Mouse (Mus musculus): ENCODE measurements at regions not wholly inside any gene's neighbourhood (a gene's known extent, or its start where the extent isn't known, plus 50 kb on each side); places are given as distances from the start of the nearest gene placed in this dataset.
A peak's percentile ranks its signal among the peaks of the same experiment; 100 is the strongest.

- no peak overlapping the region for H3K4me3 ChIP-seq
- WGBS (ENCODE audit: insufficient replicate concordance), result 54% methylated on average over 4 of the region's 4 CpGs
These were observed 223.8 kb downstream of the Lipi start for GRCm38 (mm10) chr16:75362095-75362494.

GRCm38 (mm10) chr16:75360791-75361190 is 225.1 kb downstream of the Lipi start:
- H3K4me1 ChIP-seq, result 0 out of 2 replicates have a peak, but pooled peaks cover 7% of the 10 kb centered on the region
- H3K36me3 ChIP-seq, result no peaks in the 10 kb centered on the region
- H3K4me3 ChIP-seq, result no peak overlapping the region
- no peak overlapping the region for H3K27ac ChIP-seq
- H3K9me3 ChIP-seq (replicated peaks), result no peaks in the 10 kb centered on the region
- 69% methylated on average over 4 of the region's 4 CpGs for WGBS (ENCODE audit: insufficient replicate concordance)
- no peak overlapping the region for H3K4me2 ChIP-seq
- ATAC-seq, result no peak
- H3K27me3 ChIP-seq (replicated peaks), result no peaks in the 10 kb centered on the region
- H3K9ac ChIP-seq, result no peak overlapping the region

More at GRCm38 (mm10) chr16:75362095-75362494, 223.8 kb downstream of the Lipi start:
- Histone ChIP-seq H3K4me2 (no peak overlapping the region), H3K9ac (no peak overlapping the region), H3K36me3 (no peaks in the 10 kb centered on the region), H3K27ac (no peak overlapping the region), H3K27me3 (replicated peaks) (no peaks in the 10 kb centered on the region), H3K9me3 (replicated peaks) (no peaks in the 10 kb centered on the region), H3K4me1 (0 out of 2 replicates have a peak, but pooled peaks cover 7% of the 10 kb centered on the region)
- ATAC-seq, result no peak

GRCm38 (mm10) chr16:75353394-75353793 is 232.5 kb downstream of the Lipi start:
- Histone ChIP-seq H3K4me1 (no peaks in the 10 kb centered on the region), H3K9ac (no peak overlapping the region), H3K36me3 (no peaks in the 10 kb centered on the region), H3K27me3 (replicated peaks) (no peaks in the 10 kb centered on the region), H3K9me3 (replicated peaks) (no peaks in the 10 kb centered on the region), H3K27ac (no peak overlapping the region), H3K4me2 (no peak overlapping the region), H3K4me3 (no peak overlapping the region)
- peak; percentile 58 for ATAC-seq
- 45% methylated on average over 1 of the region's 1 CpGs for WGBS (ENCODE audit: insufficient replicate concordance)

- Histone ChIP-seq H3K9me3 (replicated peaks) (no peaks in the 10 kb centered on the region), H3K4me1 (peaks cover 17% of the 10 kb centered on the region), H3K36me3 (no peaks in the 10 kb centered on the region), H3K4me3 (no peak overlapping the region), H3K9ac (no peak overlapping the region), H3K4me2 (peak overlapping the region; percentile 55), H3K27ac (0 out of 2 replicates have a peak overlapping the region, but pooled peaks have one; percentile 21), H3K27me3 (replicated peaks) (no peaks in the 10 kb centered on the region)
- 55% methylated on average over 8 of the region's 8 CpGs for WGBS (ENCODE audit: insufficient replicate concordance)
- peak; percentile 49 for ATAC-seq
These were observed 241.5 kb downstream of the Lipi start for GRCm38 (mm10) chr16:75344201-75344927.

- ATAC-seq, result peak; percentile 92
- Histone ChIP-seq H3K9ac (no peak overlapping the region), H3K27ac (0 out of 2 replicates have a peak overlapping the region, but pooled peaks have one; percentile 21), H3K36me3 (no peaks in the 10 kb centered on the region), H3K27me3 (replicated peaks) (no peaks in the 10 kb centered on the region), H3K4me3 (peak overlapping the region; percentile 28), H3K9me3 (replicated peaks) (no peaks in the 10 kb centered on the region), H3K4me2 (peak overlapping the region; percentile 55), H3K4me1 (peaks cover 17% of the 10 kb centered on the region)
- 18% methylated on average over 10 of the region's 11 CpGs for WGBS (ENCODE audit: insufficient replicate concordance)
These were observed 242.6 kb downstream of the Lipi start for GRCm38 (mm10) chr16:75343028-75343901.

- Histone ChIP-seq H3K36me3 (no peaks in the 10 kb centered on the region), H3K27ac (no peak overlapping the region), H3K4me2 (no peak overlapping the region), H3K4me1 (no peaks in the 10 kb centered on the region), H3K9ac (no peak overlapping the region), H3K27me3 (replicated peaks) (no peaks in the 10 kb centered on the region), H3K4me3 (no peak overlapping the region), H3K9me3 (replicated peaks) (no peaks in the 10 kb centered on the region)
- no peak for ATAC-seq
- WGBS (ENCODE audit: insufficient replicate concordance), result 89% methylated on average over 2 of the region's 2 CpGs
These were observed 251.6 kb downstream of the Lipi start for GRCm38 (mm10) chr16:75334228-75334627.

GRCm38 (mm10) chr16:75333750-75334149 is 252.1 kb downstream of the Lipi start:
- no peak for ATAC-seq
- no peak overlapping the region for H3K9ac ChIP-seq
- H3K36me3 ChIP-seq, result no peaks in the 10 kb centered on the region
- no peak overlapping the region for H3K4me3 ChIP-seq
- no peak overlapping the region for H3K27ac ChIP-seq
- no peaks in the 10 kb centered on the region for H3K27me3 ChIP-seq (replicated peaks)
- no peak overlapping the region for H3K4me2 ChIP-seq
- H3K9me3 ChIP-seq (replicated peaks), result no peaks in the 10 kb centered on the region
- H3K4me1 ChIP-seq, result no peaks in the 10 kb centered on the region
- WGBS (ENCODE audit: insufficient replicate concordance), result 70% methylated on average over 5 of the region's 5 CpGs

GRCm38 (mm10) chr16:75332853-75333252 is 253.0 kb downstream of the Lipi start:
- no peak overlapping the region for H3K4me2 ChIP-seq
- no peaks in the 10 kb centered on the region for H3K36me3 ChIP-seq
- no peak overlapping the region for H3K9ac ChIP-seq
- whole genome bisulfite sequencing (ENCODE audit: insufficient replicate concordance), result 72% methylated on average over 4 of the region's 4 CpGs
- H3K27ac ChIP-seq, result no peak overlapping the region
- no peak overlapping the region for H3K4me3 ChIP-seq
- H3K27me3 ChIP-seq (replicated peaks), result no peaks in the 10 kb centered on the region
- no peaks in the 10 kb centered on the region for H3K4me1 ChIP-seq
- ATAC-seq, result no peak
- no peaks in the 10 kb centered on the region for H3K9me3 ChIP-seq (replicated peaks)

GRCm38 (mm10) chr16:75325296-75325695 is 260.6 kb downstream of the Lipi start:
- no peaks in the 10 kb centered on the region for H3K27me3 ChIP-seq (replicated peaks)
- ATAC-seq, result no peak
- WGBS (ENCODE audit: insufficient replicate concordance), result 51% methylated on average over 1 of the region's 1 CpGs
- H3K9ac ChIP-seq, result no peak overlapping the region
- no peaks in the 10 kb centered on the region for H3K9me3 ChIP-seq (replicated peaks)
- H3K4me2 ChIP-seq, result no peak overlapping the region
- no peaks in the 10 kb centered on the region for H3K4me1 ChIP-seq
- no peak overlapping the region for H3K4me3 ChIP-seq
- no peaks in the 10 kb centered on the region for H3K36me3 ChIP-seq
- H3K27ac ChIP-seq, result no peak overlapping the region

GRCm38 (mm10) chr16:75304743-75305142 is 281.1 kb downstream of the Lipi start:
- no peaks in the 10 kb centered on the region for H3K27me3 ChIP-seq (replicated peaks)
- no peak for ATAC-seq
- H3K27ac ChIP-seq, result no peak overlapping the region
- H3K4me2 ChIP-seq, result no peak overlapping the region
- H3K9ac ChIP-seq, result no peak overlapping the region
- H3K4me3 ChIP-seq, result no peak overlapping the region
- H3K36me3 ChIP-seq, result no peaks in the 10 kb centered on the region
- WGBS (ENCODE audit: insufficient replicate concordance), result 50% methylated on average over 4 of the region's 4 CpGs
- no peaks in the 10 kb centered on the region for H3K9me3 ChIP-seq (replicated peaks)
- H3K4me1 ChIP-seq, result no peaks in the 10 kb centered on the region

- H3K27ac ChIP-seq, result no peak overlapping the region
- no peak overlapping the region for H3K4me2 ChIP-seq
- ATAC-seq, result no peak
- no peaks in the 10 kb centered on the region for H3K36me3 ChIP-seq
- H3K4me3 ChIP-seq, result no peak overlapping the region
- WGBS (ENCODE audit: insufficient replicate concordance), result 64% methylated on average over 3 of the region's 3 CpGs
- no peak overlapping the region for H3K9ac ChIP-seq
- no peaks in the 10 kb centered on the region for H3K27me3 ChIP-seq (replicated peaks)
- H3K9me3 ChIP-seq (replicated peaks), result no peaks in the 10 kb centered on the region
- no peaks in the 10 kb centered on the region for H3K4me1 ChIP-seq
These were observed 288.4 kb downstream of the Lipi start for GRCm38 (mm10) chr16:75297416-75297815.

GRCm38 (mm10) chr16:75292736-75293428 is 293.0 kb downstream of the Lipi start:
- Histone ChIP-seq H3K4me1 (no peaks in the 10 kb centered on the region), H3K9me3 (replicated peaks) (no peaks in the 10 kb centered on the region), H3K36me3 (no peaks in the 10 kb centered on the region), H3K27me3 (replicated peaks) (no peaks in the 10 kb centered on the region), H3K9ac (no peak overlapping the region), H3K4me2 (no peak overlapping the region), H3K27ac (no peak overlapping the region), H3K4me3 (no peak overlapping the region)
- WGBS (ENCODE audit: insufficient replicate concordance), result 70% methylated on average over 9 of the region's 9 CpGs
- no peak for ATAC-seq

Data from liver, embryonic 12.5 days (tissue).